Mouse (Mus musculus): Measurements from ENCODE around the gene Slc15a2. TPM values are rescaled to one million over a fixed set of nuclear protein-coding genes. Genes with fewer than 3 reads are reported as not detected.

Slc15a2 gene
- polyA plus RNA-seq, 2 experiments from 2014 or later: 20.4 to 57.5 TPM

Other genes with a start within 250 kb of the Slc15a2 start
- gene Casr, start 222.8 kb downstream of the Slc15a2 start, polyA plus RNA-seq (2017; shearing (Covaris generic)): not detected
- gene Cd86, start 118.9 kb downstream of the Slc15a2 start, polyA plus RNA-seq (2017; shearing (Covaris generic)): 10 to 100 TPM; 45.6 to 47.4 TPM
- gene Ildr1, start 91.0 kb downstream of the Slc15a2 start, polyA plus RNA-seq (2017; shearing (Covaris generic)): 1 to 10 TPM; 6.1 to 7.3 TPM
- 10 to 100 TPM; 12.1 to 22.1 TPM for gene Iqcb1, start 43.4 kb upstream of the Slc15a2 start, polyA plus RNA-seq (2017; shearing (Covaris generic))
- 1 to 10 TPM; 1.4 to 2.5 TPM for gene Eaf2, start 90.0 kb upstream of the Slc15a2 start, polyA plus RNA-seq (2017; shearing (Covaris generic))
- 10 to 100 TPM; 39.5 to 40.1 TPM for gene Golgb1, start 90.2 kb upstream of the Slc15a2 start, polyA plus RNA-seq (2017; shearing (Covaris generic))
- 100 to 1,000 TPM; 134 to 224 TPM for gene Hcls1, start 150.0 kb upstream of the Slc15a2 start, polyA plus RNA-seq (2017; shearing (Covaris generic))
- gene Fbxo40, start 205.5 kb upstream of the Slc15a2 start, polyA plus RNA-seq (2017; shearing (Covaris generic)): 1 to 10 TPM in 1 of 2 experiments, under 1 TPM in 1; 0.88 to 1.3 TPM
- 1 to 10 TPM; 3.0 to 3.3 TPM for gene Polq, start 226.8 kb upstream of the Slc15a2 start, polyA plus RNA-seq (2017; shearing (Covaris generic))